Mouse (Mus musculus) hindbrain, embryonic 13.5 days (tissue): ENCODE results near the gene Gdpd3. TPM values are rescaled to one million over a fixed set of nuclear protein-coding genes. Genes with fewer than 3 reads are reported as not detected.

Source experiments
- ATAC-seq: fragments of 200-750 bp; cut with Nextera tagmentation; 2 replicates; pipeline ENCODE4 v1.8.0; 2017; ENCODE audit warnings: moderate TSS enrichment; ENCODE audit not compliant: low FRiP score
- H3K27ac ChIP-seq: fragments of 300-500 bp; sonication (generic); 2 replicates; pipeline ENCODE4 v1.5.1; 2015; ENCODE audit warnings: inconsistent platforms, mild to moderate bottlenecking, moderate library complexity
- H3K27me3 ChIP-seq: fragments of 300-500 bp; sonication (generic); 2 replicates; pipeline ENCODE4 v1.6.1; 2015; ENCODE audit warnings: mild to moderate bottlenecking, inconsistent platforms
- H3K36me3 ChIP-seq: fragments of 300-500 bp; sonication (generic); 2 replicates; pipeline ENCODE4 v1.6.1; 2015; ENCODE audit warnings: mild to moderate bottlenecking, inconsistent platforms
- H3K4me1 ChIP-seq: fragments of 300-500 bp; sonication (generic); replicated peaks from 2 replicates; pipeline ENCODE4 v1.6.1; 2015; ENCODE audit warnings: inconsistent platforms
- H3K4me2 ChIP-seq: fragments of 300-500 bp; sonication (generic); 2 replicates; pipeline ENCODE4 v1.6.1; 2015; ENCODE audit warnings: inconsistent platforms, mild to moderate bottlenecking, moderate library complexity
- H3K4me3 ChIP-seq: fragments of 300-500 bp; sonication (generic); 2 replicates; pipeline ENCODE4 v1.5.1; 2015; ENCODE audit warnings: mild to moderate bottlenecking, inconsistent platforms
- H3K9ac ChIP-seq: fragments of 300-500 bp; sonication (generic); 2 replicates; pipeline ENCODE4 v1.6.1; 2015; ENCODE audit warnings: mild to moderate bottlenecking, inconsistent platforms
- H3K9me3 ChIP-seq: fragments of 300-500 bp; sonication (generic); 2 replicates; pipeline ENCODE4 v1.6.1; 2016; ENCODE audit warnings: inconsistent platforms
- WGBS: fragments of 180-500 bp; shearing (Covaris S2); methylation state at CpG from one replicate; pipeline ENCODE4 v1.1.7; 2015; 5-methylcytosine and 5-hydroxymethylcytosine counted together
- polyA plus RNA-seq: library from polyadenylated mRNA; unstranded; fragments of >200 nt; fragmentation: Nextera tagmentation; extraction: Ambion mirVana; gene quantifications from 2 replicates; pipeline ENCODE4 v1.2.1, GENCODE M21; 2015

Gdpd3 gene
- polyA plus RNA-seq, 1 experiment from 2014 or later = 2.3 TPM

GRCm38 (mm10) chr7:126800269-126801056 lies 34.3 kb downstream of the Gdpd3 start:
- WGBS = 50% methylated on average over 5 of the region's 5 CpGs
- no peaks in the 10 kb centered on the region for H3K9me3 ChIP-seq
- H3K27me3 ChIP-seq = no peaks in the 10 kb centered on the region
- peak overlapping the region; percentile 92 for H3K9ac ChIP-seq
- H3K4me3 ChIP-seq = peak overlapping the region; percentile 81
- peak overlapping the region; percentile 86 for H3K4me2 ChIP-seq
- H3K27ac ChIP-seq = peak overlapping the region; percentile 97
- H3K4me1 ChIP-seq = peaks cover 41% of the 10 kb centered on the region
- peaks cover 28% of the 10 kb centered on the region for H3K36me3 ChIP-seq
- ATAC-seq = no peak

GRCm38 (mm10) chr7:126801057-126801422 lies 34.9 kb downstream of the Gdpd3 start:
- ATAC-seq = no peak
- peaks cover 39% of the 10 kb centered on the region for H3K4me1 ChIP-seq
- no peak overlapping the region for H3K4me3 ChIP-seq
- H3K36me3 ChIP-seq = peaks cover 22% of the 10 kb centered on the region
- H3K27ac ChIP-seq = no peak overlapping the region
- no peaks in the 10 kb centered on the region for H3K27me3 ChIP-seq
- no peak overlapping the region for H3K4me2 ChIP-seq
- no peaks in the 10 kb centered on the region for H3K9me3 ChIP-seq
- H3K9ac ChIP-seq = no peak overlapping the region; the same call in 1 of the 2 replicates
- WGBS = 96% methylated on average over 16 of the region's 16 CpGs

GRCm38 (mm10) chr7:126802134-126802889 lies 36.2 kb downstream of the Gdpd3 start:
- H3K4me2 ChIP-seq = no peak overlapping the region

GRCm38 (mm10) chr7:126803181-126803580 lies 37.0 kb downstream of the Gdpd3 start:
- 94% methylated on average over 6 of the region's 6 CpGs for WGBS
- Histone ChIP-seq H3K4me1 (peaks cover 27% of the 10 kb centered on the region), H3K4me3 (no peak overlapping the region), H3K4me2 (no peak overlapping the region), H3K36me3 (peaks cover 8% of the 10 kb centered on the region), H3K27me3 (no peaks in the 10 kb centered on the region), H3K27ac (no peak overlapping the region), H3K9ac (no peak overlapping the region), H3K9me3 (no peaks in the 10 kb centered on the region)
- ATAC-seq = no peak

More at GRCm38 (mm10) chr7:126802134-126802889, 36.2 kb downstream of the Gdpd3 start:
- Histone ChIP-seq H3K27ac (no peak overlapping the region), H3K9me3 (no peaks in the 10 kb centered on the region), H3K27me3 (no peaks in the 10 kb centered on the region), H3K4me3 (no peak overlapping the region), H3K9ac (no peak overlapping the region; the same call in 1 of the 2 replicates), H3K4me1 (peaks cover 27% of the 10 kb centered on the region), H3K36me3 (peaks cover 10% of the 10 kb centered on the region)
- no peak for ATAC-seq
- 89% methylated on average over 11 of the region's 11 CpGs for WGBS

- peak overlapping the region; percentile 13; the same call in 1 of the 2 replicates for H3K9ac ChIP-seq
- H3K4me3 ChIP-seq = no peak overlapping the region
- ATAC-seq = no peak
- H3K27me3 ChIP-seq = no peaks in the 10 kb centered on the region
- H3K4me2 ChIP-seq = no peak overlapping the region
- no peak overlapping the region for H3K27ac ChIP-seq
- H3K36me3 ChIP-seq = peaks cover 8% of the 10 kb centered on the region
- peaks cover 30% of the 10 kb centered on the region for H3K4me1 ChIP-seq
- no peaks in the 10 kb centered on the region for H3K9me3 ChIP-seq
These were observed 37.6 kb downstream of the Gdpd3 start for GRCm38 (mm10) chr7:126803751-126804150.

GRCm38 (mm10) chr7:126806956-126807355 lies 40.8 kb downstream of the Gdpd3 start:
- ATAC-seq = no peak
- WGBS = 88% methylated on average over 6 of the region's 6 CpGs

GRCm38 (mm10) chr7:126807405-126807804 lies 41.3 kb downstream of the Gdpd3 start:
- no peak for ATAC-seq
- Histone ChIP-seq H3K4me3 (no peak overlapping the region), H3K9ac (peak overlapping the region; percentile 85)

More at GRCm38 (mm10) chr7:126806956-126807355, 40.8 kb downstream of the Gdpd3 start:
- H3K4me1 ChIP-seq = peaks cover 23% of the 10 kb centered on the region
- no peak overlapping the region for H3K9ac ChIP-seq
- no peaks in the 10 kb centered on the region for H3K9me3 ChIP-seq
- peaks cover 8% of the 10 kb centered on the region for H3K36me3 ChIP-seq
- H3K4me3 ChIP-seq = no peak overlapping the region
- no peak overlapping the region for H3K4me2 ChIP-seq
- no peaks in the 10 kb centered on the region for H3K27me3 ChIP-seq
- H3K27ac ChIP-seq = no peak overlapping the region

GRCm38 (mm10) chr7:126808703-126809455 lies 42.7 kb downstream of the Gdpd3 start:
- Histone ChIP-seq H3K9me3 (no peaks in the 10 kb centered on the region), H3K4me2 (peak overlapping the region; percentile 89), H3K4me3 (peak overlapping the region; percentile 79), H3K4me1 (peaks cover 23% of the 10 kb centered on the region), H3K9ac (peak overlapping the region; percentile 85), H3K36me3 (peaks cover 3% of the 10 kb centered on the region), H3K27ac (peak overlapping the region; percentile 76), H3K27me3 (0 out of 2 replicates have a peak, but pooled peaks cover 5% of the 10 kb centered on the region)
- peak; percentile 89 for ATAC-seq
- WGBS = 1% methylated on average over 42 of the region's 43 CpGs

More at GRCm38 (mm10) chr7:126807405-126807804, 41.3 kb downstream of the Gdpd3 start:
- 73% methylated on average over 4 of the region's 4 CpGs for WGBS
- Histone ChIP-seq H3K4me2 (peak overlapping the region; percentile 89), H3K36me3 (peaks cover 8% of the 10 kb centered on the region), H3K4me1 (peaks cover 23% of the 10 kb centered on the region), H3K27me3 (no peaks in the 10 kb centered on the region), H3K27ac (no peak overlapping the region), H3K9me3 (no peaks in the 10 kb centered on the region)

- no peaks in the 10 kb centered on the region for H3K36me3 ChIP-seq
- WGBS = 64% methylated on average over 5 of the region's 5 CpGs
- no peak for ATAC-seq
- H3K27ac ChIP-seq = peak overlapping the region; percentile 76; the same call in 1 of the 2 replicates
- H3K9ac ChIP-seq = no peak overlapping the region
- H3K4me1 ChIP-seq = peaks cover 23% of the 10 kb centered on the region
- 0 out of 2 replicates have a peak, but pooled peaks cover 5% of the 10 kb centered on the region for H3K27me3 ChIP-seq
- H3K9me3 ChIP-seq = no peaks in the 10 kb centered on the region
- no peak overlapping the region for H3K4me3 ChIP-seq
- peak overlapping the region; percentile 89 for H3K4me2 ChIP-seq
These were observed 43.7 kb downstream of the Gdpd3 start for GRCm38 (mm10) chr7:126809723-126810369.

GRCm38 (mm10) chr7:126815726-126816222 lies 49.6 kb downstream of the Gdpd3 start:
- no peaks in the 10 kb centered on the region for H3K4me1 ChIP-seq
- no peaks in the 10 kb centered on the region for H3K36me3 ChIP-seq
- H3K4me2 ChIP-seq = no peak overlapping the region
- H3K27ac ChIP-seq = no peak overlapping the region
- WGBS = 49% methylated on average over 8 of the region's 8 CpGs
- no peak overlapping the region for H3K9ac ChIP-seq
- 0 out of 2 replicates have a peak, but pooled peaks cover 5% of the 10 kb centered on the region for H3K27me3 ChIP-seq
- ATAC-seq = no peak
- no peaks in the 10 kb centered on the region for H3K9me3 ChIP-seq
- H3K4me3 ChIP-seq = no peak overlapping the region

- Histone ChIP-seq H3K9ac (no peak overlapping the region), H3K9me3 (no peaks in the 10 kb centered on the region), H3K36me3 (no peaks in the 10 kb centered on the region), H3K4me1 (no peaks in the 10 kb centered on the region), H3K4me3 (no peak overlapping the region), H3K27me3 (0 out of 2 replicates have a peak, but pooled peaks cover 5% of the 10 kb centered on the region), H3K27ac (no peak overlapping the region), H3K4me2 (no peak overlapping the region)
- 88% methylated on average over 8 of the region's 8 CpGs for WGBS
- no peak for ATAC-seq
These were observed 50.4 kb downstream of the Gdpd3 start for GRCm38 (mm10) chr7:126816494-126816893.
